Mouse (Mus musculus) R1 (cell line): ENCODE measurements at regions not wholly inside any gene's neighbourhood (a gene's known extent, or its start where the extent isn't known, plus 50 kb on each side); places are given as distances from the start of the nearest gene placed in this dataset.

Source experiments
- DNase-seq: peaks from one replicate; pipeline ENCODE4 v3.0.0-alpha.2; 2018; ENCODE audit warnings: low read depth, low spot score

DNA sequence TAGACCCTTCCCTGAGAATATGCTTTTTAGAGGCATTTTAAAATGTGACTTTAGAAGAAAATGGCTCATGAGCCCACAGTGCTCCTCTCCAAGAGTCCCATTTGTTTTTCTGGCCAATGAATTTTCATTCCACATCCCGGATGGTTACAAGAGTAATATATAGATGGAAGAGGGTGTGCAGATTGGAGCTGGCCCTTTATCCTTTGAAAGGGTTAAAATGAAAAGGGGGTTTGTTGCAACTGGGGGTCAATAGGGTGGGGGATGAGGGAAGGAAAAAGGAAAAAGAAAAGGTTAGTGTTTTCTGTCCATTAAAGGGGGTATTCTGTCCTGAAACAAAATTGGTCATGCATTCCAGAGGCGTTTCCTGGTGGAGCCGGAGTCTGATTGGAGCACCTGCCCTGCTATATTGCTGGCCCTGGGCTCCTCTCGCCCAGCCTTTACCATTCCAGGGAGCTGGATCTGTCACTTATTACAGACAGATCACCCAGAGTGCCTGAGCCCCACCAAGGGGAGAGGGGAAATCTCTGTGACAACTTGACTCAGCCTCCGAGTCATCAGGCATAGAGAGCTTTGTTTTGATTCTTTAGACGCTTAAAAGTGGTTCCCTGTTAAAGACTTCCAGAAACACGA, 666.7 kb downstream of the Pkhd1 start:
- DNase-seq = no peak

GRCm38 (mm10) chr1:19951680-19952248, 666.1 kb downstream of the Pkhd1 start:
- DNase-seq = no peak

DNA sequence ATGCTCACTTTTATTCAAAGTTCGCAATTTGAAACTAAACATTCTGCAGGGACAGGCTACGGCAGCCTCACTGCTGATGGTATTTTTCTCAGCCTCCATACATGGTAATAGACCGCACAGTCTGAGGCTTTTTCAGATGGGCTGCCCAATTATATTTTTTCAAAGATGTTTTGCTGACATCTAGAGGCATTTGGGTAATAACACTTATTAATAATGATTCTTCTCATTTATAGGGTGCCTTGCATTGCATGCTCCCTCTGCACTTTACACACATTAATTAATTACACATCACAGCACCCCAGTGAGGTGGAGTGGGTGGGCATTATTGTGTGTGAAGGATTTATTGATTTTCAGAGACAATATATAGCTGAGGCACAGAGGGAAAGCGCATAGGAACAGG, 644.5 kb downstream of the Pkhd1 start:
- DNase-seq = no peak

DNA sequence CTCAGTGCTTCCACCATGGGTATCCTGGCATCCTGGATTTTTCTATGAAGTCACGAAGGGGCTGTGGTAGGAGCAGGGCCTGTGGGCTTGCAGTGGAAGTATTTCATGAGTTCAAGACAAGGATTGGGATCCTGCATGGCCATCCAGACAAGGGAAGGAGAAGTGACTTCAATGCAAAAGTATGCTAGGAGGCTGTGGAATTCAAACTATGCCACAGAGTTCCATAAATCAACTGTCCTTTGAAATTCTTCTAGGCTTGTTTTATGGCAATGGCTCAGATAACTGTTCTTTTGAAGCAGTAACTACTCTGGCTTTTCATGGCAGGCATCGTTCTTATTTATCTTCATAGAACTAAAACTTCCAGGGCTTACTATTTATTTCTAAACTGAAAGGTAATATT, 643.9 kb downstream of the Pkhd1 start:
- peak; percentile 22 for DNase-seq

GRCm38 (mm10) chr1:19975436-19975835, 642.4 kb downstream of the Pkhd1 start:
- DNase-seq = peak; percentile 59

GRCm38 (mm10) chr1:19981189-19981588, 636.7 kb downstream of the Pkhd1 start:
- no peak for DNase-seq

- no peak for DNase-seq
These were observed 635.1 kb downstream of the Pkhd1 start for GRCm38 (mm10) chr1:19982791-19983190.

GRCm38 (mm10) chr1:19983504-19983903, 634.4 kb downstream of the Pkhd1 start:
- no peak for DNase-seq

- no peak for DNase-seq
These were observed 627.9 kb downstream of the Pkhd1 start for GRCm38 (mm10) chr1:19989921-19990320.
